Mouse (Mus musculus) myocyte (in vitro differentiated cells): ENCODE results near the gene Pecr. TPM values are rescaled to one million over a fixed set of nuclear protein-coding genes. Genes with fewer than 3 reads are reported as not detected.
"Not testable (repeated sequence)": the region's sequence is repeated elsewhere in the genome, so short reads cannot be mapped to it uniquely, and the experiment has no call there.

Experiments
- H3K27me3 ChIP-seq: one replicate; pipeline ENCODE4 v1.6.1; 2011; ENCODE audit not compliant: control insufficient read depth, insufficient read depth, insufficient read length
- H3K36me3 ChIP-seq: one replicate; pipeline ENCODE4 v1.6.1; 2011; ENCODE audit not compliant: control insufficient read depth, insufficient read depth
- H3K4me2 ChIP-seq: one replicate; pipeline ENCODE4 v1.6.1; 2011; ENCODE audit warnings: low read depth, control low read depth
- H3K4me3 ChIP-seq: one replicate; pipeline ENCODE4 v1.5.1; 2011; ENCODE audit warnings: mild to moderate bottlenecking, control low read depth, moderate library complexity
- H3K79me2 ChIP-seq: one replicate; pipeline ENCODE4 v1.6.1; 2011; ENCODE audit not compliant: control insufficient read depth, insufficient read depth
- H3ac ChIP-seq: one replicate; pipeline ENCODE4 v1.6.1; 2011; ENCODE audit not compliant: control insufficient read depth, insufficient read length
- CEBPB ChIP-seq: IDR thresholded peaks from 2 replicates; pipeline ENCODE4 v1.6.1; 2011; ENCODE audit warnings: mild to moderate bottlenecking, moderate library complexity; ENCODE audit not compliant: poor library complexity, insufficient read depth, severe bottlenecking
- E2F4 ChIP-seq: IDR thresholded peaks from one replicate; pipeline ENCODE4 v1.6.1; 2011; ENCODE audit warnings: mild to moderate bottlenecking, control low read depth, moderate library complexity; ENCODE audit not compliant: insufficient read depth
- MAX ChIP-seq: IDR thresholded peaks from one replicate; pipeline ENCODE4 v1.6.1; 2011; ENCODE audit warnings: low read depth, mild to moderate bottlenecking, control low read depth
- MYOD1 ChIP-seq, 3 experiments: IDR thresholded peaks; one replicate each; pipeline ENCODE4 v1.6.1; 2011; ENCODE audit warnings: control low read depth in 2 of 3, low read depth in 2 of 3, mild to moderate bottlenecking in 2 of 3, moderate library complexity in 1 of 3; ENCODE audit not compliant: insufficient read length in 2 of 3, control insufficient read depth in 1 of 3
- MYOG ChIP-seq, 3 experiments: IDR thresholded peaks; one replicate each; pipeline ENCODE4 v1.6.1; 2011; ENCODE audit warnings: control low read depth in 2 of 3, low read depth in 2 of 3, mild to moderate bottlenecking in 2 of 3; ENCODE audit not compliant: insufficient read length in 2 of 3, control insufficient read depth in 1 of 3, insufficient read depth in 1 of 3
- POLR2A ChIP-seq: IDR thresholded peaks from one replicate; pipeline ENCODE4 v1.6.1; 2011; ENCODE audit warnings: low read depth, mild to moderate bottlenecking, control low read depth, moderate library complexity; ENCODE audit not compliant: insufficient read length
- POLR2AphosphoS2 ChIP-seq: IDR thresholded peaks from one replicate; pipeline ENCODE4 v1.6.1; 2011; ENCODE audit warnings: low read depth, control low read depth; ENCODE audit not compliant: insufficient read length
- REST ChIP-seq: IDR thresholded peaks from one replicate; pipeline ENCODE4 v1.6.1; 2011; ENCODE audit warnings: mild to moderate bottlenecking, control low read depth, moderate library complexity; ENCODE audit not compliant: insufficient read depth, insufficient read length
- SRF ChIP-seq: IDR thresholded peaks from one replicate; pipeline ENCODE4 v1.6.1; 2011; ENCODE audit warnings: low read depth; ENCODE audit not compliant: control insufficient read depth, insufficient read length
- TCF12 ChIP-seq: IDR thresholded peaks from one replicate; pipeline ENCODE4 v1.6.1; 2011; ENCODE audit warnings: mild to moderate bottlenecking, control low read depth; ENCODE audit not compliant: poor library complexity, insufficient read depth, severe bottlenecking
- TCF3 ChIP-seq: IDR thresholded peaks from one replicate; pipeline ENCODE4 v1.6.1; 2011; ENCODE audit warnings: low read depth, control low read depth; ENCODE audit not compliant: insufficient read length
- USF1 ChIP-seq: IDR thresholded peaks from one replicate; pipeline ENCODE4 v1.6.1; 2011; ENCODE audit warnings: low read depth, mild to moderate bottlenecking, control low read depth, moderate library complexity
- polyA plus RNA-seq: library from polyadenylated mRNA; unstranded; fragments of >200 nt; fragmentation: generic; extraction: Trizol; gene quantifications from one replicate; pipeline ENCODE4 v1.2.1, GENCODE M21; 2012; ENCODE audit warnings: missing spikeins

The Pecr gene
- polyA plus RNA-seq, 1 experiment, result 13.7 TPM

DNA sequence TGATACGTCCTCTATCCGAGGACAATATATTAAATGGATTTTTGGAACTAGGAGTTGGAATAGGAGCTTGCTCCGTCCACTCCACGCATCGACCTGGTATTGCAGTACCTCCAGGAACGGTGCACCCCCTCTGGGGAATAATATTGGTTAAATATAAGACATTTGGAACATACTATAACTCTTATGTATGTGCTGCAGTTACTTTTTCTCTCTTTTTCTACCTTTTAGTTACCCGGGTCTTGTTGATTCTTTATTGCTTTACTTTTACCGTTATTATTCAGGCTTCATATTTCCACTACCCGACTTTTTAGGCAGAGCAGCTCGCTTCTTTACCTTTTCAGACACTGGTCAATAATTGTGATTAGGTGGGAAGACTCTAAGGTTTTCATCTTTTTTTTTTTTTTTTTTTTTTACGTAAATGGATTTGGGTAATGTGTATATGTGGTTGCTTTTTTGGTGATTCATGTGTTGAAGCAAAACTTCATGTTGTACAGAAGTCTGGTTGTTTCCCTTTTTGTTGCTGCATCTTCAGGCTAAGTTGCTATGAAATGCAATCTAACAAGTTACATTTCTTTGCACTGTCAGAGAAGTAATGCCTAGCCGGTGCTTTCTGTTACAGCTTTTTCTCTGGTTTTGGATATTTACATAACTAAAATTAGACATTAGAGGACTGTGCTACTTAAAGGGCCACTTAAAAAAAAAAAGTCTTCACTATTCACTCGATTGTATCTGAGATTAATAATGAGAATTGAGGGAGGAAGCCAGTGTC is 46.9 kb downstream of the Pecr start:
- Histone ChIP-seq H3ac (no peak overlapping the region), H3K79me2 (no peaks in the 10 kb centered on the region), H3K27me3 (no peaks in the 10 kb centered on the region), H3K4me3 (peak overlapping the region; percentile 31), H3K4me2 (peak overlapping the region; percentile 70), H3K36me3 (no peaks in the 10 kb centered on the region)
- no peak for TF ChIP-seq MYOG (IDR thresholded peaks at IDR 0.05; ENCODE audit: control insufficient read depth in 1 of 3, insufficient read depth in 1 of 3, insufficient read length in 2 of 3, low read depth in 2 of 3)
- TF ChIP-seq USF1, result no peak
- no peak for TF ChIP-seq REST
- TF ChIP-seq CEBPB, result no peak
- TF ChIP-seq E2F4, result no peak
- TF ChIP-seq TCF3, result no peak
- TF ChIP-seq POLR2A, result no peak
- TF ChIP-seq TCF12, result no peak
- no peak for TF ChIP-seq SRF
- no peak for TF ChIP-seq POLR2AphosphoS2
- TF ChIP-seq MAX, result no peak
- TF ChIP-seq MYOD1 (IDR thresholded peaks at IDR 0.05; ENCODE audit: control insufficient read depth in 1 of 3, insufficient read length in 2 of 3, low read depth in 2 of 3), result no peak

- peak overlapping the region; percentile 31 for H3K4me3 ChIP-seq
- H3K4me2 ChIP-seq, result peak overlapping the region; percentile 91
- H3ac ChIP-seq, H3K27me3 ChIP-seq, H3K36me3 ChIP-seq, H3K79me2 ChIP-seq: not testable (repeated sequence)
- TF ChIP-seq POLR2AphosphoS2 (peak; percentile 75), POLR2A (peak; percentile 74), MYOD1 (IDR thresholded peaks at IDR 0.05; ENCODE audit: control insufficient read depth in 1 of 3, insufficient read length in 2 of 3, low read depth in 2 of 3) (peak in 1 of 3 experiments; percentile 26)
These were observed 47.6 kb downstream of the Pecr start for GRCm38 (mm10) chr1:72236363-72237006.

DNA sequence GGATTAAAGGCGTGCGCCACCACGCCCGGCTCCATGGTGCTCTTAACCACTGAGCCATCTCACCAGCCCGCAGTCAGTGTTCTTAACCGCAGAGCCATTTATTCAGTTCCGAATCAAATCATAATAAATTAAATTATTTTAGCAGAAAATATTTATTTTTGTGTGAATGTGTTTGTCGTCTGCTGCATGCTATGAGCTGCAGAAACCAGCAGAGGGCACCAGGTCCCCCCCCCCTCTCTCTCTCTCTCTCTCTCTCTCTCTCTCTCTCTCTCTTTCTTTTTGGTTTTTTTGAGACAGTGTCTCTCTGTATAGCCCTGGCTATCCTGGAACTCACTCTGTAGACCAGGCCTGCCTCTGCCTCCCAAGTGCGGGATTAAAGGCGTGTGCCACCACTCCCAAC is 51.5 kb downstream of the Pecr start:
- not testable (repeated sequence) for H3K79me2 ChIP-seq, H3K27me3 ChIP-seq, H3ac ChIP-seq, H3K36me3 ChIP-seq, H3K4me3 ChIP-seq
- peak overlapping the region; percentile 24 for H3K4me2 ChIP-seq

DNA sequence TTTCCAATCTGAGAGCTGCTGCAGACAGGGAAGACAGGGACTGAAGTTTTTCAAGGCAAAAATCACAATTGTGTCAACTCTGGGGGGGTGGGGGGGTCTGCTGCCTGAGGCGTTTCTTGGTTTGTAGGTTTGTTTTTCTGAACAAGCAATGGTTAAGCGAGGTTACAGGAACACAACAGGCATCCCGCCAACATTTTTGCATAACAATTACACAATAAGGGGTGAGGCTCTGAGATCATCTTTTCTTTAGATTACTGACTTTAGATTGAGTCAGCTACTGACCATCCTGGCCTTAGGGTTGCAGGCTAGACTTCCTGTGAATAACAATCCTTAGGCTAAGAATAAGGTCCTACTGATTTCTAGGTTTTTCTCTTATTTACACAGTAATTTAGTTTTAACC is 55.1 kb downstream of the Pecr start:
- H3K79me2 ChIP-seq, result no peaks in the 10 kb centered on the region
- peak overlapping the region; percentile 2 for H3K4me2 ChIP-seq
- no peaks in the 10 kb centered on the region for H3K36me3 ChIP-seq
- no peaks in the 10 kb centered on the region for H3K27me3 ChIP-seq
- H3K4me3 ChIP-seq, result no peak overlapping the region
- H3ac ChIP-seq, result no peak overlapping the region
- TF ChIP-seq CEBPB (peak; percentile 82), TCF3 (no peak), E2F4 (no peak), MYOG (IDR thresholded peaks at IDR 0.05; ENCODE audit: control insufficient read depth in 1 of 3, insufficient read depth in 1 of 3, insufficient read length in 2 of 3, low read depth in 2 of 3) (no peak)

DNA sequence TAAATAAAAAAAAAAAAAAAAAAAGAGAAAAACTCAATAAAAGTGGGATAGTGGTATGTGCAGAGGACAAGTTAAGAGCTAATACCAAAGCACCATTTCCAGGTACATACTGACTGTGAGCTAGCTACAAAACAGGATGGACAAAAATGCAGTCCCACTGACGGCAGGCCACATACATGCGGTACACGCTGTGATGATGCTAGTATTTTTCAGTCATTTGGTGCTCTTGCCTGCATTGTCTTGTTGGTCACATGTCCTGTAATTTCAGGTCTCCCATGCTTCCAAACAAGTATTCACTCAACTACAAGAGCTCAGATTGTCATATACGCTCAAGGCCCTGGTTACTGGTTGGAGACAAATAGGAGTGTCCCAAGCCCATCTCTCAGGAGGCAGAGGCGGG is 56.6 kb downstream of the Pecr start:
- Histone ChIP-seq H3K79me2 (no peaks in the 10 kb centered on the region), H3K4me2 (no peak overlapping the region), H3K36me3 (no peaks in the 10 kb centered on the region), H3K4me3 (no peak overlapping the region), H3K27me3 (no peaks in the 10 kb centered on the region), H3ac (no peak overlapping the region)
- TF ChIP-seq SRF (no peak), E2F4 (no peak), CEBPB (no peak), MYOD1 (IDR thresholded peaks at IDR 0.05; ENCODE audit: control insufficient read depth in 1 of 3, insufficient read length in 2 of 3, low read depth in 2 of 3) (no peak), TCF3 (no peak)
